Mouse (Mus musculus): Measurements from ENCODE around the gene 4930562C15Rik.

The 4930562C15Rik gene

DNA sequence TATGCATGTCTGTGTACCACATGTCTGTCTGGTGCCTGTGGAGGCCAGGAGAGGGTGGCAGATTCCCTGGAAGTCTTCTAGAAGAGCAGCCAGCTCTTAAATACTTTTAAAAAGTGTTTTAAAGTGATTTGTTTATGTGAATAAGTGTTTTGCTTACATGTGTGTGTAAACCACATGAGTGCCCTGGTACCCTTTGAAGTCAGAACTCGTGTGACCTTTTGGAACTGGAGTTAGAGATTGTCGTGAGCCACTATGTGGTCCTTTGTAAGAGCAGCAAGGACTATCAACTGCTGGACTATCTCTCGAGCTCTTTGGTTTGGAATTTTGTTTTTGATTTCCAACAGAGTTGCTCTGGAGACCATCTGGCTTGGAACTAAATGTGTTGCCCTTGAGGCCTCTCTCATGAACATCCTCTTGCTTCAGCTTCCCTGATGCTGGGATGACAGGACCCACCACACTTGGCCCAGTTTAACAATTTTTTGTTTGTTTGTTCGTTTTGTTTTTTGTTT, 55.0 kb downstream of the 4930562C15Rik start:
- in situ Hi-C loops (cut with MboI, MseI) = no loop called here

GRCm38 (mm10) chr16:4892171-4892570, 57.0 kb downstream of the 4930562C15Rik start:
- in situ Hi-C loops (cut with MboI, MseI) = no loop called here

- in situ Hi-C loops (cut with MboI, MseI) = no loop called here
Observed at GRCm38 (mm10) chr16:4894201-4894908, 59.1 kb downstream of the 4930562C15Rik start.

- in situ Hi-C loops (cut with MboI, MseI) = no loop called here
Observed at GRCm38 (mm10) chr16:4896249-4897027, 61.2 kb downstream of the 4930562C15Rik start.

- in situ Hi-C loops (cut with MboI, MseI) = no loop called here
Observed at GRCm38 (mm10) chr16:4897146-4897730, 62.0 kb downstream of the 4930562C15Rik start.

GRCm38 (mm10) chr16:4898881-4899280, 63.7 kb downstream of the 4930562C15Rik start:
- in situ Hi-C loops (cut with MboI, MseI) = no loop called here

GRCm38 (mm10) chr16:4899711-4900110, 64.5 kb downstream of the 4930562C15Rik start:
- in situ Hi-C loops (cut with MboI, MseI) = no loop called here

DNA sequence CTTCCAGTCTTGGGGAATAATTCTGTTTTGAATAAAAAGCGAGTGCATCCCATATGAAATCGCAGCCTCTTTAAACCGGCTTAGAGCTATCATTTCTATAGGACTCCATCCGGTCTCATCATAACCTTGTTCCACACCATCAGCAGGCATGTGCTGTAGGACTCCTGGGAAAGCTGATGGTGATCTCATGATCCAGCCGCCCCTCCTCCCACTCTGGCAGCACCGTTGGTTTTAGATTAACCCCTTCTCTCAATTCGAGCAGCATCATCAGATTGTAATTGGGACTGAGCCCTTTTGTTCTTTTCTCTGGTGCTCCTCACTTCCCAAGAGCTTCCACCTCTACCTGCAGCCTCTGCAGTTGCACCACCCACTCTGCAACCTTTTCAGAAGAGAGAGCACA, 66.0 kb downstream of the 4930562C15Rik start:
- in situ Hi-C loops (cut with MboI, MseI) = no loop called here

GRCm38 (mm10) chr16:4902390-4902789, 67.2 kb downstream of the 4930562C15Rik start:
- in situ Hi-C loops (cut with MboI, MseI) = no loop called here

GRCm38 (mm10) chr16:4903491-4904102, 68.4 kb downstream of the 4930562C15Rik start:
- in situ Hi-C loops (cut with MboI, MseI) = no loop called here

GRCm38 (mm10) chr16:4904878-4905277, 69.7 kb downstream of the 4930562C15Rik start:
- in situ Hi-C loops (cut with MboI, MseI) = no loop called here

DNA sequence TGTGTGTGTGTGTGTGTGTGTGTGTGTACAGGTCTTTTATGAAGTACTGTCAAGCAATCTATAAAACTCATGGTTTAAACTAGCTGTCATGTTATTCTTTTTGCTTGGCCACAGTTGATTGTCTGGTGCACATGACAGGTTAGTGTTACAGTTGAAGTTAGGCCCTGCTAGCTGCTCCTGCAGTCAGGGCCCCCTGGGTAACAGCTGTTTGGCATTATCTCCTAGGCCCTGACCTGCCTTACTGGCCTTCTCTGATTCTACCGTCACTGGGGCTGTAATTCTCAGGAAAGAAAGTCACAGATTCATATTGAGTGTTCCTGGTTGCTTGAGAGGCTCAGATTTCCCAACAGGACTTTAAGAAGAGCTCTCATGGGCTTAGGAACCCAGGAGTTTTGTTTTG, 70.4 kb downstream of the 4930562C15Rik start:
- in situ Hi-C loops (cut with MboI, MseI) = no loop called here

DNA sequence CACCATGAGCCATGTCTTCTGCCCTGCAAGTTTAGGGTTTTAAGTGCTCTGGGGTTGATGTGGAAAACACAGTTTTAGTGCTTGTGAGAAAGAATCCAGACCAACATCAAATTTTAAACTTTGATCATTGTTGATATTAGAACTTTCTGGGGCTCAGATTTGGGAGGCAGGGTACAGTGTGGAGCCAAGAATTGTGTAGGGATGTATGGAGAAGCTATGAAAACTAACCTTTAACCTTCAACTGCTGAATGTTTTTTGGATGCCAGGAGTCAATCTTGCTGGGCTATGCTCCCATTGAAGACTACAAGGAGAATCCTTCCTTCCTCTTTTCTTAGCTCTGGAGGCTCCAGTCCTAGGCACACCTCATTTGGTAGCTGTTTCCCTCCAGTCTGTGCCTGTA, 71.3 kb downstream of the 4930562C15Rik start:
- in situ Hi-C loops (cut with MboI, MseI) = no loop called here

DNA sequence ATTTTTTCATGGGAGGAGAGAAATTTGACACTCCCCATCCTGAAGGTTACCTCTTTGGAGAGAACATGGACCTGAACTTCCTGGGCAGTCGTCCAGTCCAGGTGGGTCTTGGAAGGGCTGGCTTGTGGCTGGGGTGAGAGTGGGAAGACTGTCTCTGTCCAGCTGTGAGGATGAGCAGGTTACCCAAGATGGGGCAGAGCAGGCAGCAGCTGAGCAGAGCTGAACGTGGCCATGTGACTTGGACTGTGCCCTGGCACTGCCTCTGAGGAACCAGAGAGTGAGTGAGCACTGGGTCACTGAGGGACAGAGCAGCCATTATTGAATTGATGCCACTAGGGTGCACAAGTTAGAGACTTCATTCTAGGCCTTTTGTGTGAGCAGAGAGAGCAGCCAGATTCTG, 72.2 kb downstream of the 4930562C15Rik start:
- in situ Hi-C loops (cut with MboI, MseI) = no loop called here

DNA sequence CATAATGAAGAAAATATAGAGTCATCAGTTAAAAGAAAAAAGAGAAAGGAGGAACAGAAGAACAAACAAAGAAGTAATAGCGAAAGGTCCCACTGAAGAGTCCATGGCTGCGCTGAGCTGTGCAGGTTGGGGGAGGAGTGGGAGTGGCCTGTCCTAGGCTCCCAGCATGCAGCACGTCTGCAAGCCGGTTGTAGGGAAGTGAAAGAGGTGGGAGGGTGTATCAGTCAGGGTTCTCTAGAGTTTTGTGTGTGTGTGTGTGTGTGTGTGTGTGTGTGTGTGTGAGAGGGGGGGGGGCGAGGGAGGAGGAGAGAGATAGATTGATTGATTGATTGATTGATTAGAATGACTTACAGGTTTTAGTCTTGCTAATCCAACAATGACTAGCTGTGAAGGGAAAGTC, 72.8 kb downstream of the 4930562C15Rik start:
- in situ Hi-C loops (cut with MboI, MseI) = no loop called here

GRCm38 (mm10) chr16:4909745-4910144, 74.5 kb downstream of the 4930562C15Rik start:
- in situ Hi-C loops (cut with MboI, MseI) = no loop called here

GRCm38 (mm10) chr16:4910758-4911157, 75.5 kb downstream of the 4930562C15Rik start:
- in situ Hi-C loops (cut with MboI, MseI) = no loop called here

DNA sequence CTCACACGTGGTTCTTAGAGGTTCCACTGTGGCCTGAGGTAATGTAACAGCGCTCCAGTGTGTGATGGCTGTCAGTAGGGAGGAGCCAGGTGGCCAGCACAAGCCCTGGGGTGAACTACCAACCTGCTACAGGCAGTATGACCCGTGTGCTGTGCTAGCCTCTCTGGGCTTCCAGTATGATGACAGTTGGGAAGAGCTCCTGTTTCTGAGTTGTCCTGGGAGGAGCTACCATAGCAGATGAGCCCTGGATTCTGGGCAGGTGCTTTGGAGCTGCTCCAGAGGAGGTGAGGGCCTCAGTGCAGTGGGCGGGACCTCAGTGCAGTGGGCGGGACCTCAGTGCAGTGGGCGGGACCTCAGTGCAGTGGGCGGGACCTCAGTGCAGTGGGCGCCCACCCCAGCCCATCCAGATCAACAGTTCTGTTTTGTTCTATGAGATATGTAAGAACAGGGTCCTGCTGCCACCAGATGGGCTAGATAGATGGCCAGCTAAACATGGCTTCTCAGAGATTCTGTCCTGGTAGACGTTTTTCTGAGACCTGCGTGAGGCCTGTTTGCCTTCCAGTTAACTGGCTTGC, 76.9 kb downstream of the 4930562C15Rik start:
- in situ Hi-C loops (cut with MboI, MseI) = no loop called here

DNA sequence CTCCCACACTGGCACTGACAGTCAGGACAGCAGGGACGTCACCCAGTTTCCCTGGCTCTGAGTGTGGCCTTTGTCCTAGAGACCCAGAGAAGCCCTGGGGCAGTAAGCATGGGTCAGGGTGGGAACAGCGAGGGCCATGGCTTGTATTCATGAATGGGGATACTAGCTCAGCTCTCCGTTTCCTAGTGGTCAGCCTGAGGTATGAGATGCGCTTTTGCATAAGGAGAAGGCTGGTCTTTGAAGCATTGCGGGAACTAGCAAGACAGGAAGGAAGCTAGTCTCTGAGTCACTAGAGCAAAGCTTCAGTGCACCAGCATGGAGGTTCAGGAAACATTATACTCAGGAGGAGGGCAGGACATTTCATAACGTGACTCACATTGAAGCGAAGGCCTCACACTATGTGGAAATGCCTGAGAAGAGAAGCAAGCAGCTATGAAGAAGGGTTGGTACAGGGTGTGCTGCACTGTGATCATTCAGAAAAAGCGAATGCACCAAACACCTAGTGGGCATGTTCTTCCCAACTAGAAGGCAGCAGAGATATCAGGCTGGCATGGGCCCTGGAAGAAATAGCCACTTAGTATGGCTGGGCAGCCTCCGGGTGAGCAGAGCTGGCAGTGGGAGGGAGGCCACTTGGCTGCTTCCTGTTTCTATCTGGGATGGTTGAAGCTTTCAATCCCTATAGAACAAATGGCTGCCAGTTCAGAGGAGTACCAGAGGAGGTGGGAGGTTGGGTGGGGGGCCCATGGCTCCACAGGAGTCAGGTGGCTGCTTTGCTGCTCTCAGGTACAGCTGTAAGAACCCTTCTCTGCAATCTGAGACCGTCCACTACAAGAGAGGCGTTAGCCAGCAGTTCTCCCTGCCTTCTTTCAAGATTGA, 77.9 kb downstream of the 4930562C15Rik start:
- in situ Hi-C loops (cut with MboI, MseI) = no loop called here

Data from regulatory T cell (primary cell).